ENCODE assay signal across 10 mouse cellular contexts in genomic region chr12:83073879-83074368, GRCm38 (mm10).
A peak's percentile ranks its signal among the peaks of the same experiment; 100 is the strongest.
DNase-seq lines count a peak whose midpoint lies in the region; ATAC-seq and TF ChIP-seq lines count a peak whose summit lies in the region.
"Had no signal": no experiment of that assay in that cellular context is flagged by ENCODE, and none has a peak within 500 bp of the region (broad histone marks: within the 10 kb centered on the region; RNA-seq: fewer than 3 reads in every experiment).

No protein-coding gene starts in this region.

- H3K4me1 ChIP-seq in hindbrain, embryonic 10.5 days (replicated peaks): peaks cover 21% of the 10 kb centered on the region
- peaks cover 12% of the 10 kb centered on the region for H3K4me1 ChIP-seq in hindbrain, embryonic 16.5 days (ENCODE audit: control insufficient read depth, insufficient read depth, low read depth, low read length)
- H3K4me1 ChIP-seq in liver, embryonic 12.5 days: peaks cover 68% of the 10 kb centered on the region

- no peaks in the 10 kb centered on the region for H3K27me3 ChIP-seq in hindbrain, embryonic 10.5 days (ENCODE audit: insufficient read depth, poor library complexity, severe bottlenecking)
- H3K27me3 ChIP-seq in hindbrain, embryonic 16.5 days (replicated peaks; ENCODE audit: control insufficient read depth, insufficient read depth, low read length): no peaks in the 10 kb centered on the region
- H3K27me3 ChIP-seq in liver, embryonic 12.5 days (replicated peaks): no peaks in the 10 kb centered on the region
- H3K27me3 ChIP-seq: CH12.LX had no signal

- H3K9ac ChIP-seq in hindbrain, embryonic 16.5 days (ENCODE audit: low read depth, low read length): no peak overlapping the region
- peak overlapping the region; percentile 71 for H3K9ac ChIP-seq in liver, embryonic 12.5 days

- peak overlapping the region; percentile 36 for H3K27ac ChIP-seq in hindbrain, embryonic 10.5 days
- no peak overlapping the region for H3K27ac ChIP-seq in hindbrain, embryonic 16.5 days (ENCODE audit: low read depth, low read length)
- H3K27ac ChIP-seq in liver, embryonic 12.5 days: peak overlapping the region; percentile 99
- H3K27ac ChIP-seq in gastrocnemius, adult 2 months: no peak overlapping the region

- no peaks in the 10 kb centered on the region for H3K9me3 ChIP-seq in hindbrain, embryonic 10.5 days
- H3K9me3 ChIP-seq in hindbrain, embryonic 16.5 days (ENCODE audit: control insufficient read depth, low read length): no peaks in the 10 kb centered on the region
- no peaks in the 10 kb centered on the region for H3K9me3 ChIP-seq in liver, embryonic 12.5 days (replicated peaks)

- 80% methylated on average over 6 of the region's 6 CpGs for WGBS in hindbrain, embryonic 10.5 days
- 78% methylated on average over 6 of the region's 6 CpGs for WGBS in hindbrain, embryonic 16.5 days
- 32% methylated on average over 6 of the region's 6 CpGs for WGBS in liver, embryonic 12.5 days (ENCODE audit: insufficient replicate concordance)

- ATAC-seq in hindbrain, embryonic 16.5 days: no peak
- ATAC-seq in erythroid progenitor cell, adult 5-6 weeks (replicated peaks; ENCODE audit: low FRiP score, poor library complexity, severe bottlenecking): peak; percentile 7
- ATAC-seq in liver, embryonic 12.5 days: peak; percentile 10

- TF ChIP-seq CTCF in gastrocnemius, adult 2 months (IDR thresholded peaks at IDR 0.05): no peak

- no peak overlapping the region for H3K4me2 ChIP-seq in hindbrain, embryonic 16.5 days (ENCODE audit: low read length)
- H3K4me2 ChIP-seq in liver, embryonic 12.5 days: peak overlapping the region; percentile 71

- no peak for DNase-seq in hindbrain, embryonic 10.5 days (ENCODE audit: low spot score)
- DNase-seq in MEL-GATA-1-ER (ENCODE audit: extremely low read depth, low read depth): peak; percentile 78
- DNase-seq in gastrocnemius, adult 2 months: no peak
- no peak for DNase-seq in thymus, postnatal 0 days (ENCODE audit: low spot score)
- DNase-seq in gastrocnemius, postnatal 14 days: no peak
- DNase-seq: cerebellum, adult 9-10 months had no signal

- H3K36me3 ChIP-seq in hindbrain, embryonic 10.5 days: no peaks in the 10 kb centered on the region
- H3K36me3 ChIP-seq in hindbrain, embryonic 16.5 days (ENCODE audit: control insufficient read depth, insufficient read depth, low read length): no peaks in the 10 kb centered on the region
- no peaks in the 10 kb centered on the region for H3K36me3 ChIP-seq in liver, embryonic 12.5 days

- H3K4me3 ChIP-seq in hindbrain, embryonic 10.5 days: no peak overlapping the region
- H3K4me3 ChIP-seq in hindbrain, embryonic 16.5 days (ENCODE audit: low read length): no peak overlapping the region
- peak overlapping the region; percentile 12; the same call in 1 of the 2 replicates for H3K4me3 ChIP-seq in liver, embryonic 12.5 days
- H3K4me3 ChIP-seq in gastrocnemius, adult 2 months: no peak overlapping the region

- intact Hi-C loops in gastrocnemius, adult 2 months (cut with DNase I): no loop called here
- intact Hi-C loops in gastrocnemius, postnatal 14 days (cut with DNase I; ENCODE audit: low total_unique reads): no loop called here

Comparison
In these comparisons a context has a peak if more than half of its experiments do, and no peak if none do; other contexts are left out.
1. H3K27ac ChIP-seq: peak in hindbrain, embryonic 10.5 days (single experiment) and liver, embryonic 12.5 days (single experiment); none in hindbrain, embryonic 16.5 days (single experiment) and gastrocnemius, adult 2 months (single experiment).